Mouse (Mus musculus) E14TG2a.4 (cell line): ENCODE measurements around the gene Alk.

Experiments
- CTCF ChIP-seq: conservative IDR thresholded peaks from 2 replicates; pipeline ENCODE4 v1.5.1; 2014; ENCODE audit warnings: low read length
- NANOG ChIP-seq: IDR thresholded peaks from 2 replicates; pipeline ENCODE4 v1.6.1; 2014; ENCODE audit warnings: borderline replicate concordance, low read length, mixed read lengths

- no peak for TF ChIP-seq CTCF
- TF ChIP-seq NANOG, result no peak
Observed at GRCm38 (mm10) chr17:72187026-72187425, 417.4 kb downstream of the Alk start.
